8 mouse cellular contexts compared by ENCODE assay signal in genomic region chr2:151037876-151038552, GRCm38 (mm10). TPM values are rescaled to one million over a fixed set of nuclear protein-coding genes. Genes with fewer than 3 reads are reported as not detected.
DNase-seq lines count a peak whose midpoint lies in the region; ATAC-seq and TF ChIP-seq lines count a peak whose summit lies in the region.

No protein-coding gene starts in this region.

- in situ Hi-C loops in CH12.LX (cut with MboI; ENCODE audit: low pct_ligation_motif_present, low pct_unique_long_range_greater_than_20kb, low sequenced_read_pairs): no loop called here

- TF ChIP-seq RAD21 in CH12.LX (IDR thresholded peaks at IDR 0.05; ENCODE audit: low read depth, low read length): no peak

- H3K4me3 ChIP-seq in heart, embryonic 11.5 days (ENCODE audit: low read depth, low read length): peak overlapping the region; percentile 87
- peak overlapping the region; percentile 71 to 99 (median 98) for H3K4me3 ChIP-seq in CH12.LX (replicated peaks in 1 of 3; ENCODE audit: low read depth in 2 of 3, low read length in 2 of 3, poor library complexity in 1 of 3)
- H3K4me3 ChIP-seq in hindbrain, embryonic 14.5 days (replicated peaks; ENCODE audit: low read length): peak overlapping the region; percentile 88
- H3K4me3 ChIP-seq in stomach, embryonic 16.5 days (replicated peaks; ENCODE audit: low read length): peak overlapping the region; percentile 96

- no peak for TF ChIP-seq EP300 in CH12.LX (IDR thresholded peaks at IDR 0.05; ENCODE audit: low read length)

- dilution Hi-C loops in CH12.LX (cut with MboI; ENCODE audit: extremely low pct_ligation_motif_present, extremely low pct_unique_long_range_greater_than_20kb, low sequenced_read_pairs): no loop called here

- H3K36me3 ChIP-seq in heart, embryonic 11.5 days (ENCODE audit: control insufficient read depth, insufficient read depth, low read length): no peaks in the 10 kb centered on the region
- H3K36me3 ChIP-seq in CH12.LX (replicated peaks in 1 of 2; ENCODE audit: control insufficient read depth in 1 of 2, insufficient read depth in 1 of 2, low read length in 1 of 2): peaks cover 0 to 16% of the 10 kb centered on the region in 2 experiments
- H3K36me3 ChIP-seq in hindbrain, embryonic 14.5 days (replicated peaks; ENCODE audit: control insufficient read depth, insufficient read depth): no peaks in the 10 kb centered on the region
- H3K36me3 ChIP-seq in stomach, embryonic 16.5 days (ENCODE audit: control insufficient read depth, insufficient read depth, low read length): no peaks in the 10 kb centered on the region

- peak; percentile 59; the same call in 1 of the 2 replicates for ATAC-seq in heart, embryonic 11.5 days (replicated peaks; ENCODE audit: insufficient number of reproducible peaks, low FRiP score, low TSS enrichment)
- no peak for ATAC-seq in hindbrain, embryonic 14.5 days (ENCODE audit: low FRiP score)
- ATAC-seq in megakaryocyte-erythroid progenitor cell, adult 5-6 weeks (replicated peaks; ENCODE audit: low FRiP score, low TSS enrichment, poor library complexity, severe bottlenecking): peak; percentile 87
- ATAC-seq in stomach, embryonic 16.5 days (ENCODE audit: insufficient read depth, low FRiP score): no peak

- peak overlapping the region; percentile 23 for H3K27ac ChIP-seq in heart, embryonic 11.5 days (ENCODE audit: low read depth, low read length)
- H3K27ac ChIP-seq in CH12.LX (ENCODE audit: insufficient read depth, low read depth): no peak overlapping the region
- no peak overlapping the region for H3K27ac ChIP-seq in hindbrain, embryonic 14.5 days
- H3K27ac ChIP-seq in stomach, embryonic 16.5 days (ENCODE audit: low read length): no peak overlapping the region; the same call in 1 of the 2 replicates

- peaks cover 8% of the 10 kb centered on the region; the same call in 1 of the 2 replicates for H3K4me1 ChIP-seq in heart, embryonic 11.5 days (ENCODE audit: control insufficient read depth, insufficient read depth, low read length)
- H3K4me1 ChIP-seq in CH12.LX (ENCODE audit: control insufficient read depth in 1 of 2, insufficient read depth in 2 of 2): peaks cover 5 to 24% of the 10 kb centered on the region in 2 experiments; a peak in 2 of 4 replicates
- H3K4me1 ChIP-seq in hindbrain, embryonic 14.5 days (replicated peaks; ENCODE audit: control insufficient read depth, insufficient read depth, low read length): peaks cover 19% of the 10 kb centered on the region
- H3K4me1 ChIP-seq in stomach, embryonic 16.5 days (ENCODE audit: control insufficient read depth, insufficient read depth, low read length): peaks cover 15% of the 10 kb centered on the region

- intact Hi-C loops in heart, postnatal 36 days (cut with DNase I): loop anchor here (2.0 to 10.0 kb wide), 2 partner anchors 129 to 903 kb away; partner anchors contain the start of gene Zfp120

- DNase-seq in heart, postnatal 36 days: no peak
- DNase-seq in CH12.LX (ENCODE audit: extremely low read depth): peak; percentile 24
- DNase-seq in cerebellum, postnatal 14 days: peak; percentile 7 to 15
- no peak for DNase-seq in hindbrain, embryonic 14.5 days (ENCODE audit: low spot score)
- DNase-seq in MN1 (ENCODE audit: low spot score): no peak

- peaks cover 31% of the 10 kb centered on the region for H3K79me2 ChIP-seq in CH12.LX (replicated peaks; ENCODE audit: control insufficient read depth, extremely low read depth, insufficient read depth, poor library complexity, severe bottlenecking)

- peak overlapping the region; percentile 85 for H3K4me2 ChIP-seq in heart, embryonic 11.5 days
- H3K4me2 ChIP-seq in CH12.LX (ENCODE audit: insufficient read depth, low read depth, poor library complexity, severe bottlenecking): peak overlapping the region; percentile 81
- H3K4me2 ChIP-seq in hindbrain, embryonic 14.5 days (replicated peaks): peak overlapping the region; percentile 89
- H3K4me2 ChIP-seq in stomach, embryonic 16.5 days (ENCODE audit: low read depth, low read length): peak overlapping the region; percentile 97

- peak overlapping the region; percentile 95 for H3K9ac ChIP-seq in heart, embryonic 11.5 days (ENCODE audit: low read depth, low read length)
- peak overlapping the region; percentile 93 for H3K9ac ChIP-seq in CH12.LX (ENCODE audit: insufficient read depth, low read depth)
- H3K9ac ChIP-seq in hindbrain, embryonic 14.5 days: peak overlapping the region; percentile 97
- peak overlapping the region; percentile 99 for H3K9ac ChIP-seq in stomach, embryonic 16.5 days (ENCODE audit: low read length)

- TF ChIP-seq CTCF in CH12.LX (conservative IDR thresholded peaks at IDR 0.05 in 1 of 2, IDR thresholded peaks at IDR 0.05 in 1 of 2; ENCODE audit: low read depth in 2 of 2, low read length in 2 of 2): no peak

- no peaks in the 10 kb centered on the region for H3K27me3 ChIP-seq in heart, embryonic 11.5 days (ENCODE audit: control insufficient read depth, insufficient read depth, low read length)
- peaks cover 2% of the 10 kb centered on the region for H3K27me3 ChIP-seq in CH12.LX (replicated peaks)
- H3K27me3 ChIP-seq in hindbrain, embryonic 14.5 days (ENCODE audit: control insufficient read depth, insufficient read depth, low read length): no peaks in the 10 kb centered on the region
- no peaks in the 10 kb centered on the region for H3K27me3 ChIP-seq in stomach, embryonic 16.5 days (ENCODE audit: control insufficient read depth, insufficient read depth, low read length)

- no peak for TF ChIP-seq POLR2A in CH12.LX (IDR thresholded peaks at IDR 0.05; ENCODE audit: low read depth, low read length)

- 56% methylated on average over 18 of the region's 18 CpGs for WGBS in heart, embryonic 11.5 days (ENCODE audit: insufficient replicate concordance)
- WGBS in hindbrain, embryonic 14.5 days: 66% methylated on average over 18 of the region's 18 CpGs
- WGBS in stomach, embryonic 16.5 days: 51% methylated on average over 18 of the region's 18 CpGs

- H3K9me3 ChIP-seq in heart, embryonic 11.5 days (replicated peaks; ENCODE audit: control insufficient read depth, low read length): no peaks in the 10 kb centered on the region
- no peaks in the 10 kb centered on the region for H3K9me3 ChIP-seq in CH12.LX (replicated peaks; ENCODE audit: low read length)
- no peaks in the 10 kb centered on the region for H3K9me3 ChIP-seq in hindbrain, embryonic 14.5 days (ENCODE audit: control insufficient read depth, low read length)
- H3K9me3 ChIP-seq in stomach, embryonic 16.5 days (replicated peaks; ENCODE audit: control insufficient read depth, low read length): no peaks in the 10 kb centered on the region

TF ChIP-seq in CH12.LX, 34 proteins besides CTCF, POLR2A, EP300 and RAD21 (continues in another document):
- TF ChIP-seq USF2 (conservative IDR thresholded peaks at IDR 0.05; ENCODE audit: low read depth, low read length) (no peak), GABPA (IDR thresholded peaks at IDR 0.05; ENCODE audit: insufficient replicate concordance, low read depth, low read length) (no peak), ZMIZ1 (IDR thresholded peaks at IDR 0.05; ENCODE audit: low read depth, low read length) (no peak), NRF1 (IDR thresholded peaks at IDR 0.05; ENCODE audit: low read depth, low read length) (no peak), ZKSCAN1 (IDR thresholded peaks at IDR 0.05; ENCODE audit: borderline replicate concordance, low read depth, low read length) (no peak), ZC3H11A (IDR thresholded peaks at IDR 0.05; ENCODE audit: low read depth, low read length) (no peak), ELF1 (IDR thresholded peaks at IDR 0.05; ENCODE audit: low read depth, low read length) (0 out of 2 replicates have a peak, but pooled peaks have one; percentile 41), E2F4 (IDR thresholded peaks at IDR 0.05; ENCODE audit: insufficient replicate concordance, low read depth, low read length) (no peak), ETS1 (conservative IDR thresholded peaks at IDR 0.05; ENCODE audit: low read depth, low read length) (no peak), MXI1 (IDR thresholded peaks at IDR 0.05; ENCODE audit: low read depth, low read length) (peak; percentile 42), UBTF (IDR thresholded peaks at IDR 0.05; ENCODE audit: low read depth, low read length) (no peak), IRF4 (IDR thresholded peaks at IDR 0.05; ENCODE audit: low read depth, low read length) (no peak)

RNA-seq across cellular contexts. Expression of gene Ninl, which starts 1.2 kb away (rescaled TPM):
- 7.0 and 8.0 TPM in 2 replicates for polyA plus RNA-seq in heart, embryonic 11.5 days (2014; fragmentation: Nextera tagmentation; extraction: Ambion mirVana)
- total RNA-seq in heart, postnatal 36 days (2021): 1 to 10 TPM; 1.4 to 1.7 TPM
- total RNA-seq in CH12.LX (2012; rRNA removed): 5.8 and 6.6 TPM in 2 replicates
- total RNA-seq in CH12.LX (2014; rRNA removed): 1.8 and 3.8 TPM in 2 replicates
- polyA plus RNA-seq in CH12.LX (2012; ENCODE audit: insufficient read length, low read depth): 3.5 and 4.1 TPM in 2 replicates
- polyA plus RNA-seq in hindbrain, embryonic 14.5 days (2014; fragmentation: Nextera tagmentation; extraction: Ambion mirVana): 4.3 and 4.7 TPM in 2 replicates
- 4.4 and 6.1 TPM in 2 replicates for total RNA-seq in megakaryocyte-erythroid progenitor cell, adult 5-6 weeks (2014; fragmentation: Nextera tagmentation)
- 9.6 and 11.2 TPM in 2 replicates for total RNA-seq in megakaryocyte-erythroid progenitor cell, adult 5-6 weeks (2017)
- polyA plus RNA-seq in stomach, embryonic 16.5 days (2015; fragmentation: Nextera tagmentation; extraction: Ambion mirVana): 6.2 and 8.6 TPM in 2 replicates

RNA-seq across cellular contexts. Expression of gene Nanp, which starts 1.2 kb away (rescaled TPM):
- 28.6 and 36.4 TPM in 2 replicates for polyA plus RNA-seq in heart, embryonic 11.5 days (2014; fragmentation: Nextera tagmentation; extraction: Ambion mirVana)
- 1 to 10 TPM; 1.6 to 2.3 TPM for total RNA-seq in heart, postnatal 36 days (2021)
- total RNA-seq in CH12.LX (2012; rRNA removed) (15.6 and 22.2 TPM in 2 replicates), CH12.LX (2014; rRNA removed) (30.8 and 35.3 TPM in 2 replicates)
- 31.9 and 33.0 TPM in 2 replicates for polyA plus RNA-seq in CH12.LX (2012; ENCODE audit: insufficient read length, low read depth)
- 41.2 and 43.0 TPM in 2 replicates for polyA plus RNA-seq in hindbrain, embryonic 14.5 days (2014; fragmentation: Nextera tagmentation; extraction: Ambion mirVana)
- 35.5 and 42.2 TPM in 2 replicates for total RNA-seq in megakaryocyte-erythroid progenitor cell, adult 5-6 weeks (2014; fragmentation: Nextera tagmentation)
- 26.2 and 38.6 TPM in 2 replicates for total RNA-seq in megakaryocyte-erythroid progenitor cell, adult 5-6 weeks (2017)
- 49.5 and 57.2 TPM in 2 replicates for polyA plus RNA-seq in stomach, embryonic 16.5 days (2015; fragmentation: Nextera tagmentation; extraction: Ambion mirVana)

RNA-seq across cellular contexts. Expression of gene Gm14151, which starts 54.1 kb away (rescaled TPM):
- polyA plus RNA-seq in heart, embryonic 11.5 days (2014; fragmentation: Nextera tagmentation; extraction: Ambion mirVana): not detected in 2 replicates
- not detected for total RNA-seq in heart, postnatal 36 days (2021)
- total RNA-seq in CH12.LX (2012; rRNA removed) (not detected in 2 replicates), CH12.LX (2014; rRNA removed) (not detected in 2 replicates)
- not detected in 2 replicates for polyA plus RNA-seq in CH12.LX (2012; ENCODE audit: insufficient read length, low read depth)
- polyA plus RNA-seq in hindbrain, embryonic 14.5 days (2014; fragmentation: Nextera tagmentation; extraction: Ambion mirVana): not detected in 2 replicates
- total RNA-seq in megakaryocyte-erythroid progenitor cell, adult 5-6 weeks (2014; fragmentation: Nextera tagmentation): not detected in 2 replicates
- not detected in 2 replicates for total RNA-seq in megakaryocyte-erythroid progenitor cell, adult 5-6 weeks (2017)
- not detected in 2 replicates for polyA plus RNA-seq in stomach, embryonic 16.5 days (2015; fragmentation: Nextera tagmentation; extraction: Ambion mirVana)

Comparison
In these comparisons a context has a peak if more than half of its experiments do, and no peak if none do; other contexts are left out.
1. ATAC-seq: peak in heart, embryonic 11.5 days (single experiment) and megakaryocyte-erythroid progenitor cell, adult 5-6 weeks (single experiment); none in hindbrain, embryonic 14.5 days (single experiment) and stomach, embryonic 16.5 days (single experiment).
2. DNase-seq: peak in CH12.LX (single experiment) and cerebellum, postnatal 14 days (2 of 2); none in heart, postnatal 36 days (0 of 2), hindbrain, embryonic 14.5 days (single experiment) and MN1 (single experiment).
3. Peak in every context shown above with its lines, with median percentiles within 50 percentile points of each other: H3K4me2 ChIP-seq, H3K4me3 ChIP-seq and H3K9ac ChIP-seq.